Mouse (Mus musculus): ENCODE measurements around the gene Nrde2.

DNA sequence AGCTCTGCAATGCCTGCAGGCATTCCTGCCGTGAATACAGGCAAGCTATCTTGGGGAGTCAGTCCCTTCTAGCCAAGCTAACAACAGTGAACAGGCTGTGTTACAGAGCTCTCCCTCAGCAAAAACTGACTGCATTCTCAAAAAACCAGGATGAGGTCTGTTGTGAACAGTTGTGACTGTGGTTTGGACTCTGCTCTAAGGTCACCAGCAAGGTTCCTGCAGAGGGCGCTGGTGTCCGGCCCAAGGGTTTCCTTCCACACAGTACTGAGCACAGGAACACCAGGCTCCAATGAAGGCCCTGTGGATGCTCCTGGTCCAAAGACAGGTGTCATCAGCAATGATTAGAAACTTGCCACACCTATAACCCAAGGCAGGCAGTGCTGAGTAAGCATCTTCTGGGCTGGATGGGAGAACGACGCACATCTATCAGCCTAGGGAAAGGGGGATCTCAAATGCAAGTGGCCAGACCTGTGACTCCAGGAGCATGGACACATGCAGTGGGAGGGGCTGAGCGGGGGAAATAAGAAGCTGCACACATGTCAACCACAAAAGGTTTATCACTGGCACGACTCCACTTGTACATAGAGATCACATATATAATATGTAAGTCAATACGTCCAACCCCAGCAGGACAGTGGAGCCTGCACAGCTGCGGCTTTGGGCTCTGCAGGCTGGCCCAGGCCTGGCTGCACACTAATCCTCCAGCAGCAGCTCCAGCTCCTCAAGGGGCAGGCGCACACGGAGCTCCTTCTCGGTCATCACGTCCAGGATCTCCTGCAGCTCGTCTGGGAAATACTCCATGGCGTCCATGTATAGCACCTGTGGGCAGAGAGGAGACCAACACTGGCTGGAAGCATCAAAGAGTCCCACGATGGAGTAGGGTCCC is 34.3 kb downstream of the Nrde2 start:
- TF ChIP-seq GATA1 (IDR thresholded peaks at IDR 0.05; ENCODE audit: borderline replicate concordance, low read length), result no peak
- TF ChIP-seq FLI1 (IDR thresholded peaks at IDR 0.05; ENCODE audit: low read length), result no peak

Data from megakaryocyte, embryonic 14.5 days (primary cell).